Mouse (Mus musculus): Measurements from ENCODE around the gene Prr30. TPM values are rescaled to one million over a fixed set of nuclear protein-coding genes. Genes with fewer than 3 reads are reported as not detected.
A peak's percentile ranks its signal among the peaks of the same experiment; 100 is the strongest.
"Not testable (repeated sequence)": the region's sequence is repeated elsewhere in the genome, so short reads cannot be mapped to it uniquely, and the experiment has no call there.

Prr30 gene
- polyA plus RNA-seq (2015; fragmentation: Nextera tagmentation; extraction: Ambion mirVana): not detected in 2 replicates

DNA sequence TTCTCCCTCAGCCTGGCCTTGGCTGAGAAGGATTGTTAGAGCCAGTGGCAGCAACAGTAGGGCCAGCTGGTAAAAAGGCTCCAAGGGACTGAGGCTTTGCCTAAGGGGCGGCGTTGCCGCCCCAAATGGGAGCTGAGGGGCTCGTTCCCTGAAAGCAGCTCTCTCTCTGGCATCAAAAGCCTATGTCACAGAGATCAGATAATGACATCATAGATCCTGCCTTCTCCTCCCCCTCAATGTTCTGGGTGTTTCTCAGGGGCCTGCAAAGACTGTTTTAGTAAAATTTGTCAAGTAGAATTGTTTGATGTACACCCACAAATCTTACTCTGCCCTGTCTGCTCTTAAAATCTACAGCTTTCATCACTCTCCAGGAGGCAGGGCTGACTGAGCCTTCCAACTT is at the start of gene Prr30:
Gene Prr30 (minus strand): TSS at position 101 of the 400 bp plus-strand sequence.
- ATAC-seq (ENCODE audit: low FRiP score): no peak
- no peaks in the 10 kb centered on the region for H3K9me3 ChIP-seq
- H3K4me1 ChIP-seq (replicated peaks): no peaks in the 10 kb centered on the region
- no peak within 1 kb of the TSS for H3K9ac ChIP-seq
- H3K27me3 ChIP-seq: no peaks in the 10 kb centered on the region
- H3K36me3 ChIP-seq: no peaks in the 10 kb centered on the region
- WGBS: 68% methylated on average over 4 of the region's 4 CpGs
- no peak within 1 kb of the TSS for H3K4me3 ChIP-seq
- H3K27ac ChIP-seq: no peak within 1 kb of the TSS
- no peak within 1 kb of the TSS for H3K4me2 ChIP-seq

DNA sequence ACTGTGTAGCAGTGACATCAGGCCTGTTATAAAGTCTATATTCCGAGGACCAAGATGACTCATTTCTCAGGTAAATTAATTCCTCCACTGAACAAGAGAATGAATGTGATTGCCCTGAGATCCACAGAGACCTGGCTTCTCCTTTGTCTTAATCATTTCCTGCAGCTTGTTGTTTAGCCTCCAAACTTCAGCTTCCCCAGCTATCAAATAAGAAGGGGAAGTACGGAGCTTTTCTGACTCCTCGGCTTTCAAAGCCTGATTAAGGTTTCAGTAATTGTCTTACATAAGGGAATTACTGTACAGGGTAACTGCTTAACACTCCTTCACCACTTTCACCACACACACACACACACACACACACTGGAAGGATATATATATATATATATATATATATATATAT is 46.7 kb upstream of the Prr30 start:
- H3K9ac ChIP-seq: no peak overlapping the region
- ATAC-seq (ENCODE audit: low FRiP score): no peak
- H3K4me2 ChIP-seq: no peak overlapping the region
- H3K4me1 ChIP-seq (replicated peaks): peaks cover 10% of the 10 kb centered on the region; the same call in 1 of the 2 replicates
- H3K36me3 ChIP-seq: no peaks in the 10 kb centered on the region
- no peak overlapping the region for H3K27ac ChIP-seq
- H3K4me3 ChIP-seq: no peak overlapping the region
- 61% methylated on average over 3 of the region's 3 CpGs for WGBS
- no peaks in the 10 kb centered on the region for H3K9me3 ChIP-seq
- H3K27me3 ChIP-seq: no peaks in the 10 kb centered on the region

DNA sequence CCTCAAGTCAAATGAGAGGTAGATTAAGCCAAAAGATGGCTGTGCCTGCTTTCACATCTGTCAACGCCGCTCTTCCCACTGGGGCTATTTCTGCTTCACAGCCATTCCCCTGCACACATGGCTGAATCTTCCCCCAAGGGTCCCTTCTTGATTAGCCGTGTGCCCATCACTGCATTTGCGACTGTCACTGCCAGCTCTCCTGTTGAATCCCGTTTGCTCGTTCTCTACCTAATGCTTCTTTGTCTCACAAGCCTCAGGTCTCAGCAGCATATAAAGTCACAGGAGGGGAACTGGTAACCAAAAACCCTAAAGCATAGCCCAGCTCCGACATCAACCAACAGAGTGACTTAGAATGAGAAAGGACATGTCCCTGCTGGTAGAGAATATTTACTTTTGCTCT is 45.6 kb upstream of the Prr30 start:
- Histone ChIP-seq H3K4me3 (no peak overlapping the region), H3K27ac (no peak overlapping the region), H3K4me1 (replicated peaks) (peaks cover 10% of the 10 kb centered on the region; the same call in 1 of the 2 replicates), H3K4me2 (no peak overlapping the region), H3K27me3 (no peaks in the 10 kb centered on the region), H3K9ac (no peak overlapping the region), H3K9me3 (no peaks in the 10 kb centered on the region), H3K36me3 (no peaks in the 10 kb centered on the region)
- 40% methylated on average over 7 of the region's 7 CpGs for WGBS
- ATAC-seq (ENCODE audit: low FRiP score): peak; percentile 54; the same call in 1 of the 2 replicates

DNA sequence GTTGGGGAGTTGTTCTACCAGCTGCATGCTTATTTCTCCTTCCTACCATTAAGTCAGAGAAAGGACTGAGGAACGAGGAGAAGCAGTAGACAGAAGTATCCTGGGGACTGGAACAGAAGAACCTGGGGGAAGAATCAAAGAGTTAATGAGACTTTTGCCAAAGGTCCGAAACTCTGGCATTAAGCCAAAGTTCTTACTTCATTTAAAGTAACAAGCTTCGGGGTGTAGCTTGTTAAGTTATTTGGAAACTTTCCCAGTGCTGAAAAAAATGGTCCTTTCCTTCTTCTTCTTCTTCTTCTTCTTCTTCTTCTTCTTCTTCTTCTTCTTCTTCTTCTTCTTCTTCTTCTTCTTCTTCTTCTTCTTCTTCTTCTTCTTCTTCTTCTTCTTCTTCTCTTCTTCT is 44.3 kb upstream of the Prr30 start:
- not testable (repeated sequence) for H3K4me3 ChIP-seq; ATAC-seq (ENCODE audit: low FRiP score); H3K9me3 ChIP-seq; H3K9ac ChIP-seq; H3K27ac ChIP-seq; H3K4me1 ChIP-seq (replicated peaks); H3K4me2 ChIP-seq; H3K36me3 ChIP-seq; H3K27me3 ChIP-seq
- WGBS: 79% methylated on average over 3 of the region's 3 CpGs

DNA sequence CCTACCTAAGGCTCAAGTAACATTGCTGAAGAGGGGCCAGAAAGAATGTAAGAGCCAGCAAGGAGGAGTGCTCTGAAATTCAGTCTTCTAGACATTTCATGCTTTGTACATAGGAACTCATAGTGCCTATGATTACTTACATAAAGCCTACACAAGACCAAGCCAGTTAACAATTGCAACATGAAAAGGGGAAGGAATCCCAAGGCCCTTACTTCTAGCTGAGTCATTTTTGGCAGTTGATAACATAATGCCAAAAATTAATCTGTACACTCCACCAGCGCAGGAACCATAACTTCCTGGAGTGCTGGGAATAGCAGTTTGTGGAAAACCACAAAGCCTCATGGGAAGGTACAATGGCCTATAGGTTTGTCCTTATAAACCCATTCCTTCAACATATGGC is 37.8 kb upstream of the Prr30 start:
- Histone ChIP-seq H3K27me3 (no peaks in the 10 kb centered on the region), H3K4me1 (replicated peaks) (no peaks in the 10 kb centered on the region), H3K9ac (no peak overlapping the region), H3K4me2 (no peak overlapping the region), H3K27ac (no peak overlapping the region), H3K4me3 (no peak overlapping the region), H3K36me3 (no peaks in the 10 kb centered on the region), H3K9me3 (0 out of 2 replicates have a peak, but pooled peaks cover 6% of the 10 kb centered on the region)
- WGBS: 94% methylated on average over 1 of the region's 1 CpGs
- ATAC-seq (ENCODE audit: low FRiP score): no peak

DNA sequence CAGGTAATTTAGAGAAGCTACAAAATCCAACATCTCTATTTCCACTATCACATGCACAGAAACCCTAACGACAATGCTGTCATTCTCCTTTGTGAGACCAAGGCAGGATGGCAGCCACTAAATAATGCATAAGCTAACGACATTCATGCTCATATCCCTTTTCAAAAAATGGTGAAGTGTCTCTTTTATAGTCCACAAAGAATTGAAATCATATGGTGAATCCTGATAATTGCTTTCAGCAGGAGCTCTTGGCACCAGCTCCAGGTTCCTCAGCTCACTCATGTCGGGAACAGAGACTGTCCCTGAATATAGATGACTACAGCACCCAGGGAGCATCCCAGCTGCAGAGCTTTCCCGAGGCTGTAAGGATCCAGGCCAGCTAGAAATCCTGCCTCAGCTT is 28.9 kb upstream of the Prr30 start:
- Histone ChIP-seq H3K36me3 (no peaks in the 10 kb centered on the region), H3K27me3 (no peaks in the 10 kb centered on the region), H3K4me3 (no peak overlapping the region), H3K9ac (no peak overlapping the region), H3K4me1 (replicated peaks) (peaks cover 3% of the 10 kb centered on the region; the same call in 1 of the 2 replicates), H3K9me3 (no peaks in the 10 kb centered on the region), H3K4me2 (no peak overlapping the region), H3K27ac (peak overlapping the region; percentile 55)
- 35% methylated on average over 4 of the region's 4 CpGs for WGBS
- ATAC-seq (ENCODE audit: low FRiP score): no peak; the same call in 1 of the 2 replicates

DNA sequence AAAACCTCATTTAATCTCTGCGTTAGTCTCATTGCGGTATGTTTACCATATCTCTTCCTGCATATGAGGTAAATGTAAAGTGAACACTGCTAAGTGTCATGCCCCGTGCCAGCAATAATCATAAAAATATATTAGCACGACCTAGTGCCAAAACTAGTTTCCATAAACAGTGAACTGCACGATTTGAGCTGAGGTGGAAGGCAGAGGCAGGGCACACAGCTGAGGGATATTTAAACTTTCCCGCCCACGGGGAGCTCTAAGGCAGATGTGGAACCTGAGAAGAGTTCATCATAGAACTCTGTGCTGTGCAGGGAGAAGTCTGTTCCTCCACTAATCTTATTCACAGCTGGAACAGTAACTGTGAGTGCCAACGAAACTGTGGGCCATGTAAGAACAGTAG is 22.2 kb upstream of the Prr30 start:
- Histone ChIP-seq H3K36me3 (no peaks in the 10 kb centered on the region), H3K9me3 (no peaks in the 10 kb centered on the region), H3K4me2 (no peak overlapping the region), H3K4me3 (no peak overlapping the region), H3K27ac (no peak overlapping the region), H3K27me3 (no peaks in the 10 kb centered on the region), H3K9ac (no peak overlapping the region), H3K4me1 (replicated peaks) (no peaks in the 10 kb centered on the region)
- WGBS: 90% methylated on average over 8 of the region's 8 CpGs
- no peak for ATAC-seq (ENCODE audit: low FRiP score)

DNA sequence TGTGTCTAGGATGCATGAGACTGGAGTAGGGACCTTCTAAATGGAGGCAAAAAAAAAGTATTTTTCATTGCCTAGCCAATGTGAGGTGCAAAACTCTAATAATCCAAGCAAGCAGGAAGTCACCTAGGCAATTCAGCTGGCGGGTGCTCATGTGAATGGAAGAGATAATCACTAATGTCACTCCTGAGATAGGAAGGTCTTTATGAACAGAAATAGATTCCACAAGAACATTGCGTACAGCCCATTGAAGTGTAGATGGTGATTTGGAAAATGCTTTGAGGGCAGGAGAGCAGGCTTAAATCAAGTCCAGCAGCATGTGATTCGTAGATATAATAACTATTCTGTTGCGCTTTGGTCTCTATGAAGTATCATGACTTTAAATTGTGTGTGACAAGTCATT is 27.9 kb downstream of the Prr30 start:
- Histone ChIP-seq H3K36me3 (no peaks in the 10 kb centered on the region), H3K4me1 (replicated peaks) (no peaks in the 10 kb centered on the region), H3K27ac (no peak overlapping the region), H3K4me3 (no peak overlapping the region), H3K27me3 (no peaks in the 10 kb centered on the region), H3K9ac (no peak overlapping the region), H3K9me3 (no peaks in the 10 kb centered on the region), H3K4me2 (no peak overlapping the region)
- no peak for ATAC-seq (ENCODE audit: low FRiP score)
- WGBS: 85% methylated on average over 4 of the region's 4 CpGs
